Mouse (Mus musculus): ENCODE data around the gene Astl. TPM values are rescaled to one million over a fixed set of nuclear protein-coding genes. Genes with fewer than 3 reads are reported as not detected.

Astl gene
- polyA plus RNA-seq, 1 experiment from 2014 or later: not detected

DNA sequence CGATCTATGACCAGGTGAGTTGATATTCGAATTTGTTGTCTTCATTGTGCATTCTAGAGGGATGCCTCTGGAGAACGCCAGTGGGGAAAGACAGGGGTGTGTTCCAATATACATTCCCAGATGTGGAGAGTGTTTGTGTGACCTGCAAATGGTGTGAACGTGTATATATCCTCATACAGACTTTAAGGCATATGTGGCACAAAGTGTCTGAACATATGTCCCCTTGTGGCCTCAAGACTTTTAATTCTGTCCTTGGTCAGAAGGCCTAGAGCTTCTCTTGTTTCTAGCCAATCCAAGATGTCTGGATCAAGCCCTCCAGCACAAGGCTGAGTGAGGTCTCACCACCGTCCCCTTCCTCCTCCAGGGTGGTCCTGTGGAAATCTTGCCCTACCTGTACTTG, 1.6 kb upstream of the Astl start:
- in situ Hi-C loops (cut with MboI; ENCODE audit: low pct_unique_long_range_greater_than_20kb): no loop called here
- POLR2A ChIA-PET: interaction anchor here (0.9 to 1.6 kb wide), 3 partner anchors 17 to 67 kb away, joined by 3 to 6 read pairs (median 3); partner anchors contain the start of gene Stard7
- H3K27me3 ChIP-seq: no peaks in the 10 kb centered on the region
- ATAC-seq (no peak), DNase-seq (ENCODE audit: low read depth, low spot score) (no peak)
- no peak for TF ChIP-seq CTCF (IDR thresholded peaks at IDR 0.05)
- CTCF ChIA-PET: interaction anchor here (1.5 to 1.6 kb wide), 2 partner anchors 23 to 85 kb away, joined by 5 read pairs; no protein-coding TSS in a partner anchor

DNA sequence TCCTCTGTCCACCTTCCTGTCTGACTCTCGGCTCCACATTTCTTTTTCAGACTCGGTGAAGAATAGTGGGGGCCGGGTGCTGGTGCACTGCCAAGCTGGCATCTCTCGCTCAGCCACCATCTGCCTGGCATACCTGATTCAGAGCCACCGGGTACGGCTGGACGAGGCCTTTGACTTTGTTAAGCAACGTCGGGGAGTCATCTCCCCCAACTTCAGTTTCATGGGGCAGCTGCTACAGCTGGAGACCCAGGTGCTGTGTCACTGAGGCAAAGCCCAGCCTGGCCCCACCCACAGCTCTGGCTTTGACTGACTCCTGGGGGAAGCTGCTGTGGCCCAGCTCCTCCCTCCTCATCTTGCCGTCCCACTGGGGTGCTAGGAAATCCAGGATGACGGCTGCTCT, 908 bp upstream of the Astl start:
- no peak for TF ChIP-seq CTCF (IDR thresholded peaks at IDR 0.05)
- ChIA-PET CTCF (interaction anchor here (1.5 to 1.6 kb wide), 2 partner anchors 23 to 86 kb away, joined by 5 read pairs; no protein-coding TSS in a partner anchor), POLR2A (interaction anchor here (0.9 to 1.2 kb wide), 2 partner anchors 23 to 67 kb away, joined by 4 to 6 read pairs; partner anchors contain the start of gene Stard7)
- ATAC-seq: no peak
- no peaks in the 10 kb centered on the region for H3K27me3 ChIP-seq
- no peak for DNase-seq (ENCODE audit: low read depth, low spot score)
- in situ Hi-C loops (cut with MboI; ENCODE audit: low pct_unique_long_range_greater_than_20kb): no loop called here

DNA sequence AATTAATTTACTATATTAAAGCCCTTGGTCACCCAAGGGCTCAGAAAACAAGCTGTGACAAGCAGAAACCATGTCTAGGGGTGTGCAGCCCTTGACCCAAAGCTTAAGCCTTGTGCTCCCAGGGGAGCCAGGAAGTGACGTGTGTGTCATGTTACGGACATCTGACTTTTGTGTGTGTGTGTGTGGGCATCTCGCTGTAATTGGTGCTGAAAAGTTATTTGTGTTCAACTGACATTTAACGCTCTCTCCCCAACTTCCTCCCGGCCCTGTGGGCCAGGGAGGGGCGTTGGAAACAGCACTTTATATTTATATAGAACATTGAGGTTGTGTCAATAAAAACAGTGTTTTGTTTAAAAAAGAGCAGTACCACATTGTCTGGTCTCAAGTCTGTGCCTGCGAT, 427 bp upstream of the Astl start:
- H3K27me3 ChIP-seq: no peaks in the 10 kb centered on the region
- in situ Hi-C loops (cut with MboI; ENCODE audit: low pct_unique_long_range_greater_than_20kb): no loop called here
- DNase-seq (ENCODE audit: low read depth, low spot score) (no peak), ATAC-seq (no peak)
- ChIA-PET POLR2A (interaction anchor here (0.6 to 0.9 kb wide), 2 partner anchors 24 to 84 kb away, joined by 3 to 4 read pairs; no protein-coding TSS in a partner anchor), CTCF (no interaction called here)
- no peak for TF ChIP-seq CTCF (IDR thresholded peaks at IDR 0.05)

DNA sequence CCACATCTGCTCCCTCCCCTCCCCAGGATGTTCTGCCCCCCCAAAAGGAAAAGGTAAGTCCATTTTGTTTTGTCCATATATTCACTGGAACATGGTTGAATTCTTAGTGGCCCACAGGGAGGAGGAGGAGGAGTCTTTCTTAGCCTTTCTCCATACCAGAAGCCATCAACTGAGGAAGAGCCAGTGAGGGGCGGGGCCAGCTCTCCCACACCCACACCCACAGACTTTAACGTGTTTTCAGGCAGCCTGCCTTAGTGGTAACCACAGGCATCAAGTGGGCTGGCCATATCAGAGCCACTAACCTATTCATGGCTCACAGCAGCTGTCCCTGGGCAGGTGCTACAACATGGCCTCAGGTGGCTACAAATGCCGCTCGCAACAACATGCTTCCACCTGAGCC, 394 bp downstream of the Astl start:
- TF ChIP-seq CTCF (IDR thresholded peaks at IDR 0.05): no peak
- ATAC-seq: no peak
- ChIA-PET POLR2A (interaction anchor here (0.6 to 1.0 kb wide), 2 partner anchors 82 to 85 kb away, joined by 3 read pairs; no protein-coding TSS in a partner anchor), CTCF (no interaction called here)
- in situ Hi-C loops (cut with MboI; ENCODE audit: low pct_unique_long_range_greater_than_20kb): no loop called here
- DNase-seq (ENCODE audit: low read depth, low spot score): no peak
- H3K27me3 ChIP-seq: no peaks in the 10 kb centered on the region

DNA sequence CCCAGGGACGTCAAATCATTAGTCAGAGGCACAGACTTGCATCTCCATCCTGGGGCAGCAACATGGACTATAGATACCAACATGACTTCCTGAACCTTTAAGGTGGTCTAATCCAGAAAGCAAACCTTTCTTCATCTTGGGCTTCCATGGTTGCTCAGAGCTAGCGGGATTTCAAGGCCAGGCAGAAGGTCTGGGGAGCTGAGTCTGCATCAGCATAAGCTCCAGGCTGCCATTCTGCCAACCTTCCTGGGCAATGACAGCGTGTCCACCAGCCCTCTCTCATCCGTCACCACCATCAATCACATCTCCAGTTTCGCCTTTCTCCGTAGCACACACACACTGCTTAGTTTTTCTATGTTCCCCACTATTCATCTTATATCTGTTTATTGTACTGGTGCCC, 823 bp downstream of the Astl start:
- TF ChIP-seq CTCF (IDR thresholded peaks at IDR 0.05): no peak
- CTCF ChIA-PET: no interaction called here
- in situ Hi-C loops (cut with MboI; ENCODE audit: low pct_unique_long_range_greater_than_20kb): no loop called here
- POLR2A ChIA-PET: interaction anchor here (1.0 kb wide), 1 partner anchor 82 kb away, joined by 3 read pairs; no protein-coding TSS in a partner anchor
- ATAC-seq: no peak
- DNase-seq (ENCODE audit: low read depth, low spot score): no peak
- H3K27me3 ChIP-seq: no peaks in the 10 kb centered on the region

DNA sequence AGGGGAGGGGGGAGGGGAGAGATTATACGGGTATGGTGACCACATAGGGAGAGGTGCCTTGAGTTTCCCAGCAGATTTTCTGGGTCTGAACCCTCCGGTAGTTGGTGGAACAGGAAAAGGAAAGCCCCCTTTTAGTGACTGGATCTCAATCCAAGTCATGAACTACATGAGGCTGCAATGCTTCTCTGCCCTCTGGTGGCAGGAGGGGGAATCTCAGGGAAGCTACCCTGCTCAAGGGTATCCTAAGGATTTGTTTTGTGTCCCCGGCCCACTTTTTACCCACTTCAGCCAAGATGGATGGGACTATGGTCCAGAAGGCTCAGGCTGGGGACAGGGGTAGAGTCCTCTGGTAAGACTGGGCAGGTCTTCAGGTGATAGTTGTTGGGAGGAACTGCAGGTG, 2.7 kb downstream of the Astl start:
- no peak for DNase-seq (ENCODE audit: low read depth, low spot score)
- in situ Hi-C loops (cut with MboI; ENCODE audit: low pct_unique_long_range_greater_than_20kb): loop anchor here (5.0 kb wide), 2 partner anchors 34 to 89 kb away; no protein-coding TSS in a partner anchor
- ChIA-PET POLR2A (interaction anchor here (0.6 kb wide), 1 partner anchor 27 kb away, joined by 9 read pairs; no protein-coding TSS in a partner anchor), CTCF (interaction anchor here (0.6 to 2.3 kb wide), 11 partner anchors 25 to 290 kb away, joined by 3 to 15 read pairs (median 4); no protein-coding TSS in a partner anchor)
- TF ChIP-seq CTCF (IDR thresholded peaks at IDR 0.05): no peak
- ATAC-seq: no peak
- no peaks in the 10 kb centered on the region for H3K27me3 ChIP-seq

DNA sequence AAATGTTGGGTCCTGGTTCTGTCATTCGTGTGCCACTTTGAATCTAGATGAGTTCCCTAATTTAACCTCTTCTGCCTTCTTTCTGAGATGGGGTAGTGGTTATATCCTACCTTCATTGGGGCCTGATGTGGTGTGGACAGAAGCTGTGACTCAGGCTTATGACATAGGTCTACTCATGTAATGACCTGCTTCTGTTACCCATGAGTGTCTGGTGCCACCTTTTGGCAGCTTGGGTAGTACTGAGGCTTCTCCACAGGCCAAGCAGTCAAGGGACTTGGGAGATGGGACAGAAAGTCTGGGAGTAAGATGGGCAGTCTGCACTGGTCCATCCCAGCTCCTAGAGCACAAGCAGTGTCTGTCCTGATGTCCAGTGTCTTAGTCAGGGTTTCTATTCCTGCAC, 7.9 kb downstream of the Astl start:
- peak; percentile 45 for ATAC-seq
- POLR2A ChIA-PET: interaction anchor here (0.7 kb wide), 1 partner anchor 95 kb away, joined by 3 read pairs; no protein-coding TSS in a partner anchor
- TF ChIP-seq CTCF (IDR thresholded peaks at IDR 0.05): peak; percentile 74
- DNase-seq (ENCODE audit: low read depth, low spot score): no peak
- no peaks in the 10 kb centered on the region for H3K27me3 ChIP-seq
- in situ Hi-C loops (cut with MboI; ENCODE audit: low pct_unique_long_range_greater_than_20kb): no loop called here
- CTCF ChIA-PET: interaction anchor here (0.7 to 1.5 kb wide), 6 partner anchors 10 to 101 kb away, joined by 3 to 4 read pairs (median 3); partner anchors contain the start of gene Adra2b

DNA sequence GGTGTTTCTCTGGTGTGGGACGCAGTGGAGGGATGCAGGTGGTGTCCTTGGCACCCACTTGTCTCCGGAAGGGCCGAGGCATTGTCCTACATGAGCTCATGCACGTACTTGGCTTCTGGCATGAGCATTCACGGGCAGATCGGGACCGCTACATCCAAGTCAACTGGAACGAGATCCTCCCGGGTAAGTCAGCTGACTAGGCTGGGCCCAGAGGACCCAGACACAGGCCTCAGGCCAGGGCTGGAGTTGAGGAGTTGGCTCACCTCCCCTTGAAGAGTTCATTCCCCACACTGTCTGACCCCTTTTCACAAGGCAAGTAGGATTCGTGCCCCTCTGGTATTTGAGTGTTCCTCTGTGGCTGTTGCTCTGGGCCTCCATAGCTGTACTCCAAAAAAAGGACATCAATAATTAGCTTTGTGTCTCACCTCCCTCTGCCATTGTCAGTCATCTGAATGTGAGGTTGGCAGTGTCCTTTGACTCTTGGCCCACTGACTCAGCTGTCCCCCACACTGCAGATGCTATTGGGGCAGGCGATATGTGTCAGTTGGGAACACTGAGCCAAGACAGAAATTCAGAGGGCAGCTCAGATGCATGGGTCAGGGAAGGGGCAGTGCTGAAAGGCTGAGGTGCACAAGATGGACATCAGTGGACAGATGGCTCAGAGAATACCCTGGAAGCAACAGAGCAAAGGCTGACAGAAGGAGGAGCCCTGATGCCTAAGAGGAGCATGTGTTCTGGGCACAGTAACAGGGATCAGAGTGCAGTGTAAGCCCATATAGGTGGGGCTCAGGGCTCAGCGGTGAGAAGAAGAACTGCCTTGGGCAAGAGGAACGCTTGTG, 8.9 kb downstream of the Astl start:
- CTCF ChIA-PET: interaction anchor here (1.2 kb wide), 1 partner anchor 49 kb away, joined by 4 read pairs; no protein-coding TSS in a partner anchor
- no peak for DNase-seq (ENCODE audit: low read depth, low spot score)
- POLR2A ChIA-PET: no interaction called here
- ATAC-seq: no peak
- in situ Hi-C loops (cut with MboI; ENCODE audit: low pct_unique_long_range_greater_than_20kb): no loop called here
- no peak for TF ChIP-seq CTCF (IDR thresholded peaks at IDR 0.05)
- no peaks in the 10 kb centered on the region for H3K27me3 ChIP-seq

DNA sequence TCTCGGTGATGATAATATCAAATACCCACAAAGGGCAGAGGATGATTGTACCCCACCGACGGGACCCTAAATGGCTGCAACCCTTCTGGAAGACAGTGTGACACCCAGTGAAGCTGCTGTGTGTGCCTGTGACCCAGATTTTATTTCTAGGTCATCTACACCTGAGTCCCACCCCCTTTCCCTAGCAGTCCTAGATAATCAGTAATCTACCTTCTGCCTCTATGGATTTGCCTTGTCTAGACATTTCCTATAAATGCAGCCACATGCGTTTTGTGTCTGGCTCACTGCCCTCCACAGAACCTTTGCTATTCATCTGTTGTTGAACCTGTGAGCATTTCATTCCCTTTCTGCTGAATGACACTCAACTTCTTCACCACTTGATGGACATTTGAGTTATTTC, 15.4 kb downstream of the Astl start:
- TF ChIP-seq CTCF (IDR thresholded peaks at IDR 0.05): no peak
- ATAC-seq (no peak), DNase-seq (ENCODE audit: low read depth, low spot score) (no peak)
- in situ Hi-C loops (cut with MboI; ENCODE audit: low pct_unique_long_range_greater_than_20kb): loop anchor here (25.0 kb wide), 1 partner anchor 208 kb away; no protein-coding TSS in a partner anchor
- ChIA-PET POLR2A (no interaction called here), CTCF (no interaction called here)
- no peaks in the 10 kb centered on the region for H3K27me3 ChIP-seq

DNA sequence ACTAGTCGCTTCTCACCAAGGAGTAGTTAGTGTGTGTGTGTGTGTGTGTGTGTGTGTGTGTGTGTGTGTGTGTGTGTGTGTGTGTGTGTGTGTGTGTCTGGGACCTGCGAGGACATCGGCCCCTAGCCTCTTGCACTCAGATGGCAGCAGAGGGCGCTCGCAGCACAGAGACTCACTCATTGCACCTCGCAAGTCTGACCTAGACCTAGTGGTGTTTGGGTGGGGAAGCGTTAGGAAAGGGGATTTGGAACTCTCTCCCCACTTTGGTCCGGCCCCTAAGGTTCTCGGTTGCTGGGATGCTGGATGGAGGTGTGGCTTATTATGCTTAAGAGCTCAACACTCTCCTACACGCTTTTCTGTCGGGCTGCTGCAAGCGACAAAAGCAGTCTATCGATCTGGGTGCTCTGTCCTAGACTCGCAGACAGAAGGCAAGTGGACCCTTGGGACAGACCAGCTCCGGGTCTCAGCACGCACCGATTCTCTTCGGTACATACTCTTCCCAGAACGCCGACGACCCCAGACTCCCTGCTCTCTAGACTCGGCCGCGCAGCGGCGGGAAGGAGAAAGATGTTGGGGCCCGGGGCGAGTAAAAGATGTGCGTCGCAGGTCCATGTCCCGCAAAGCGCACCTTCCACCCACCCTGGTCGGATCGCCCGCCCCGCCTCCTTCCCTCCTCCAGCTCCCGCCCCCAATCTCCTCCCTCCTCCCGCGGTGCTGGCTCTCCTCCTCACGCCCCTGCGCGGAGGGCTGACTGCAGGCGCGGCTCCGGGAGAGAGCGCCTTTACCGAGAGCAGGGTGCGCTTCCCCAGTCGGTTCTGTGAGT, 24.2 kb downstream of the Astl start, which contains the start of gene Adra2b:
Adra2b (plus strand) TSS at position 750 of the 823 bp plus-strand sequence.
- in situ Hi-C loops (cut with MboI; ENCODE audit: low pct_unique_long_range_greater_than_20kb): loop anchor here (5.0 to 25.0 kb wide), 2 partner anchors 65 to 200 kb away; partner anchors contain the start of gene Gpat2
- H3K27me3 ChIP-seq: peaks cover 59% of the 10 kb centered on the region
- DNase-seq (ENCODE audit: low read depth, low spot score) (peak; percentile 28), ATAC-seq (peak; percentile 45)
- ChIA-PET CTCF (interaction anchor here (0.7 to 2.4 kb wide), 20 partner anchors 12 to 196 kb away, joined by 3 to 12 read pairs (median 4); partner anchors contain the start of gene Gpat2), POLR2A (interaction anchor here (0.6 to 1.2 kb wide), 3 partner anchors 58 to 68 kb away, joined by 3 to 4 read pairs (median 3); no protein-coding TSS in a partner anchor)
- no peak for TF ChIP-seq CTCF (IDR thresholded peaks at IDR 0.05)
